Mouse (Mus musculus) gastrocnemius, postnatal 25 days (tissue): ENCODE measurements around the gene Rps6ka5. TPM values are rescaled to one million over a fixed set of nuclear protein-coding genes. Genes with fewer than 3 reads are reported as not detected.
A peak's percentile ranks its signal among the peaks of the same experiment; 100 is the strongest.

ENCODE experiments used
- DNase-seq: peaks from one replicate; pipeline ENCODE4 v3.0.0; 2022
- total RNA-seq, 2 experiments: library from RNA; stranded (reverse); gene quantifications; 1 replicate in 1 of 2; 2 replicates in 1 of 2; pipeline ENCODE4 v1.2.3; 2021

Gene Rps6ka5
- total RNA-seq, 2 experiments from 2014 or later = 9.5 to 9.8 TPM

- no peak for DNase-seq
Measured at GRCm38 (mm10) chr12:100529651-100530050, 197.1 kb downstream of the Rps6ka5 start.

- peak; percentile 70 for DNase-seq
Measured at GRCm38 (mm10) chr12:100529172-100529571, 197.6 kb downstream of the Rps6ka5 start.

- DNase-seq = no peak
Measured at GRCm38 (mm10) chr12:100528246-100528645, 198.5 kb downstream of the Rps6ka5 start.

GRCm38 (mm10) chr12:100527753-100528152, 199.0 kb downstream of the Rps6ka5 start:
- peak; percentile 83 for DNase-seq

- no peak for DNase-seq
Measured at GRCm38 (mm10) chr12:100527241-100527640, 199.5 kb downstream of the Rps6ka5 start.

- no peak for DNase-seq
Measured at GRCm38 (mm10) chr12:100525939-100526338, 200.8 kb downstream of the Rps6ka5 start.

GRCm38 (mm10) chr12:100520794-100521186, 206.0 kb downstream of the Rps6ka5 start, which contains the start of gene Ttc7b:
Gene Ttc7b (minus strand): TSS chr12:100520826.
- DNase-seq = peak; percentile 45

GRCm38 (mm10) chr12:100520077-100520793, 206.5 kb downstream of the Rps6ka5 start:
- DNase-seq = peak; percentile 56

- no peak for DNase-seq
Measured at GRCm38 (mm10) chr12:100519684-100520076, 207.1 kb downstream of the Rps6ka5 start.

GRCm38 (mm10) chr12:100517371-100517770, 209.4 kb downstream of the Rps6ka5 start:
- no peak for DNase-seq

GRCm38 (mm10) chr12:100516161-100516838, 210.5 kb downstream of the Rps6ka5 start:
- no peak for DNase-seq

GRCm38 (mm10) chr12:100515493-100515892, 211.3 kb downstream of the Rps6ka5 start:
- no peak for DNase-seq

GRCm38 (mm10) chr12:100514611-100515010, 212.2 kb downstream of the Rps6ka5 start:
- DNase-seq = no peak

GRCm38 (mm10) chr12:100513131-100513530, 213.7 kb downstream of the Rps6ka5 start:
- no peak for DNase-seq

GRCm38 (mm10) chr12:100512641-100513040, 214.1 kb downstream of the Rps6ka5 start:
- DNase-seq = peak; percentile 55

- DNase-seq = no peak
Measured at GRCm38 (mm10) chr12:100509615-100510282, 217.0 kb downstream of the Rps6ka5 start.

- DNase-seq = no peak
Measured at GRCm38 (mm10) chr12:100508668-100509067, 218.1 kb downstream of the Rps6ka5 start.

GRCm38 (mm10) chr12:100505484-100505883, 221.3 kb downstream of the Rps6ka5 start:
- no peak for DNase-seq

GRCm38 (mm10) chr12:100504585-100504984, 222.2 kb downstream of the Rps6ka5 start:
- no peak for DNase-seq

- DNase-seq = no peak
Measured at GRCm38 (mm10) chr12:100503659-100504058, 223.1 kb downstream of the Rps6ka5 start.

GRCm38 (mm10) chr12:100502544-100502943, 224.2 kb downstream of the Rps6ka5 start:
- DNase-seq = no peak

GRCm38 (mm10) chr12:100501261-100501660, 225.5 kb downstream of the Rps6ka5 start:
- DNase-seq = no peak

- no peak for DNase-seq
Measured at GRCm38 (mm10) chr12:100499469-100499868, 227.3 kb downstream of the Rps6ka5 start.
